ENCODE assay signal across 8 mouse cellular contexts in genomic region chr13:40748785-40749602, GRCm38 (mm10). TPM values are rescaled to one million over a fixed set of nuclear protein-coding genes. Genes with fewer than 3 reads are reported as not detected.
DNase-seq lines count a peak whose midpoint lies in the region; ATAC-seq and TF ChIP-seq lines count a peak whose summit lies in the region.

No protein-coding gene starts in this region.

- H3K36me3 ChIP-seq in intestine, embryonic 15.5 days, result no peaks in the 10 kb centered on the region
- H3K36me3 ChIP-seq in neural tube, embryonic 11.5 days (ENCODE audit: control insufficient read depth, insufficient read depth, low read length), result no peaks in the 10 kb centered on the region
- no peaks in the 10 kb centered on the region for H3K36me3 ChIP-seq in thymus, adult 2 months (ENCODE audit: control insufficient read depth, insufficient read depth, low read length)

- ATAC-seq in intestine, embryonic 15.5 days, result no peak
- ATAC-seq in neural tube, embryonic 11.5 days (ENCODE audit: insufficient read depth, low FRiP score, low TSS enrichment), result peak; percentile 41; the same call in 1 of the 2 replicates
- no peak for ATAC-seq in erythroid progenitor cell, adult 5-6 weeks (replicated peaks; ENCODE audit: low FRiP score, poor library complexity, severe bottlenecking)

- H3K4me2 ChIP-seq in intestine, embryonic 15.5 days (replicated peaks), result peak overlapping the region; percentile 44
- H3K4me2 ChIP-seq in neural tube, embryonic 11.5 days (ENCODE audit: low read depth), result no peak overlapping the region

- DNase-seq in thymus, postnatal 0 days (ENCODE audit: low spot score), result peak; percentile 28
- no peak for DNase-seq in thymus, postnatal 4 days
- DNase-seq in fibroblast of lung, adult 2 months (ENCODE audit: low read depth), result peak; percentile 47
- no peak for DNase-seq in neural tube, embryonic 11.5 days (ENCODE audit: low spot score)
- DNase-seq in urinary bladder, postnatal 14 days (ENCODE audit: low spot score), result no peak
- no peak for DNase-seq in thymus, adult 2 months

- H3K27me3 ChIP-seq in intestine, embryonic 15.5 days (replicated peaks), result peaks cover 22% of the 10 kb centered on the region
- peaks cover 18% of the 10 kb centered on the region for H3K27me3 ChIP-seq in neural tube, embryonic 11.5 days (ENCODE audit: control insufficient read depth, insufficient read depth, low read length)
- no peaks in the 10 kb centered on the region; the same call in 1 of the 2 replicates for H3K27me3 ChIP-seq in thymus, adult 2 months (ENCODE audit: control insufficient read depth, insufficient read depth, low read length)

- WGBS in intestine, embryonic 15.5 days, result 10% methylated on average over 19 of the region's 19 CpGs
- 10% methylated on average over 19 of the region's 19 CpGs for WGBS in neural tube, embryonic 11.5 days
- 14% methylated on average over 19 of the region's 19 CpGs for WGBS in thymus, adult 2 months

- peaks cover 6% of the 10 kb centered on the region for H3K4me1 ChIP-seq in intestine, embryonic 15.5 days (replicated peaks)
- no peaks in the 10 kb centered on the region for H3K4me1 ChIP-seq in neural tube, embryonic 11.5 days (ENCODE audit: control insufficient read depth, insufficient read depth, low read length)
- H3K4me1 ChIP-seq in thymus, adult 2 months (replicated peaks; ENCODE audit: control insufficient read depth, insufficient read depth, low read length), result no peaks in the 10 kb centered on the region

- no peak overlapping the region for H3K9ac ChIP-seq in intestine, embryonic 15.5 days
- H3K9ac ChIP-seq in neural tube, embryonic 11.5 days (ENCODE audit: low read length), result no peak overlapping the region

- TF ChIP-seq CTCF in thymus, adult 2 months (IDR thresholded peaks at IDR 0.05; ENCODE audit: borderline replicate concordance, control insufficient read depth, extremely low read depth, insufficient read depth, low read length, poor library complexity), result no peak

- TF ChIP-seq POLR2A in thymus, adult 2 months (IDR thresholded peaks at IDR 0.05; ENCODE audit: control insufficient read depth, extremely low read depth, insufficient read depth, low read length, poor library complexity), result no peak

- no peak overlapping the region for H3K4me3 ChIP-seq in intestine, embryonic 15.5 days (replicated peaks)
- H3K4me3 ChIP-seq in neural tube, embryonic 11.5 days (ENCODE audit: low read depth, low read length), result no peak overlapping the region
- no peak overlapping the region for H3K4me3 ChIP-seq in thymus, adult 2 months (ENCODE audit: control insufficient read depth, insufficient read depth, low read length)

- no peak overlapping the region for H3K27ac ChIP-seq in intestine, embryonic 15.5 days
- no peak overlapping the region for H3K27ac ChIP-seq in neural tube, embryonic 11.5 days (ENCODE audit: low read depth, low read length)
- H3K27ac ChIP-seq in thymus, adult 2 months (ENCODE audit: control insufficient read depth, insufficient read depth, low read length), result no peak overlapping the region

- H3K9me3 ChIP-seq in intestine, embryonic 15.5 days, result no peaks in the 10 kb centered on the region
- H3K9me3 ChIP-seq in neural tube, embryonic 11.5 days (ENCODE audit: control insufficient read depth, low read length), result no peaks in the 10 kb centered on the region

RNA-seq across cellular contexts. Expression of gene Tfap2a, which starts 10.8 kb away (rescaled TPM):
- polyA plus RNA-seq in thymus, postnatal 0 days (2015; fragmentation: Nextera tagmentation; extraction: Ambion mirVana), result 0.08 and 0.09 TPM in 2 replicates
- polyA plus RNA-seq in intestine, embryonic 15.5 days (2015; fragmentation: Nextera tagmentation; extraction: Ambion mirVana), result 0.19 and 0.21 TPM in 2 replicates
- polyA plus RNA-seq in neural tube, embryonic 11.5 days (2014; fragmentation: Nextera tagmentation; extraction: Ambion mirVana), result 12.9 and 13.7 TPM in 2 replicates
- not detected in 2 replicates for total RNA-seq in erythroid progenitor cell, adult 5-6 weeks (2015; ENCODE audit: low replicate concordance)
- total RNA-seq in erythroid progenitor cell, adult 5-6 weeks (2017; ENCODE audit: low replicate concordance), result not detected in 2 replicates
- polyA plus RNA-seq in thymus, adult 2 months (2012; rRNA removed), result 2.0 and 2.2 TPM in 2 replicates

Comparison
In these comparisons a context has a peak if more than half of its experiments do, and no peak if none do; other contexts are left out.
1. DNase-seq: peak in thymus, postnatal 0 days (single experiment) and fibroblast of lung, adult 2 months (single experiment); none in thymus, postnatal 4 days (single experiment), neural tube, embryonic 11.5 days (single experiment), urinary bladder, postnatal 14 days (single experiment) and thymus, adult 2 months (single experiment).